Mouse (Mus musculus): ENCODE results near the gene Olfr653.

The Olfr653 gene

DNA sequence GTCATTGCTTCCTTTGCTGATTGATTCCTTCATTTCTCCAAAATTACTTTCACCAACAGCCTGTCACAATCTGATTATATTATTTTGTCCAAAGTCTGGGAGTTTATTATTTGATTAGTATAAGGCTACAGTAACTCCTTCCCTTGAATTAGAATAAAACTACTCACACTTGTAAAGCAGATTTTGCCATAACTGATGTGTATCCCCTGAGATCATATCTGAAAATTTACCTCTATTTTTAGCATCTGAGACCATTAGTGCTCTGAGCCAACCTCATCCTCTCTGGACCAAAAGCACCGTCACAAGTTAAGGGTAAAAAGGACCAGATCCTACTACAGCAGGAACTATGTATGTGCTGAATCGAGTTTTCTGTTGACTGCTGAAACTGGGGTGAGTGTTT lies at the start of gene Olfr653:
TSS of gene Olfr653 (plus strand) at position 301 of the 400 bp plus-strand sequence.
- DNase-seq (ENCODE audit: low spot score in 2 of 2): no peak

DNA sequence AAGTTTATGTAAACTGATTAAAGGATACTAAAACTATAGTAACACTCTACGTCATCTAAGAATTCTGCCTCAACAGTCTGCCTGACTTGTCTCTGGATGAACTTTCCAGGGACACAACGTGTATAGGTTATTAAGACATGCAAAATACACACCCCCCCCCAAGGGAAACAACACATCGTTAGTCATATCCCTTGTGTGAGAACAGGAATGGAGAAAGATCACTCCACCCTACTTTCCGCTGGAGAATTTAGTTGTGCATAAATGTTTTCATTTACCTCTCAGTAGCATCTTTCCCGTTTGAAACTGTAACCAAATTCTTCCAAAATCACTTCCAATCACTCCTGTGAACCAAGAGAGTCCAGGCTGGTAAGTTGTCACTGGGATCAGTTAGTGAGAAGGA lies 27.3 kb upstream of the Olfr653 start, which contains the start of gene Olfr651:
TSS of gene Olfr651 (plus strand) at position 301 of the 400 bp plus-strand sequence.
- DNase-seq (ENCODE audit: low spot score in 2 of 2): no peak

DNA sequence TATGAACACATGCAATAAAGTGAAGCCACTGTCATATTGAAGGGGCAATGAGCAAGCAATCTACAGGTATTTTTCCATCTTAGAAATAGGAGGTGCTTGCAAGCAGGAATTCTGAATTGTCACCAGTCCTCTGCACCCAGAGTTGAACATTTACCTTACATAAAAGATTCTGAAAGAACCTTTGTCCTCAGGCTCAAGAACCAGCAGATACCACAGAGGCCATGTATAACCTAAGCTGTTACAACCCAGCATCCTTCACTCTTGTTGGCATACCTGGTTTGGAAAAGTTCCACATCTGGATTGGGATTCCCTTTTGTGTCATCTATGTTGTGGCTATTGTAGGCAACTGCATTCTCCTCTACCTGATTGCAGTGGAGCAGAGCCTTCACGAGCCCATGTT lies 24.4 kb upstream of the Olfr653 start:
- DNase-seq (ENCODE audit: low spot score in 2 of 2): no peak

DNA sequence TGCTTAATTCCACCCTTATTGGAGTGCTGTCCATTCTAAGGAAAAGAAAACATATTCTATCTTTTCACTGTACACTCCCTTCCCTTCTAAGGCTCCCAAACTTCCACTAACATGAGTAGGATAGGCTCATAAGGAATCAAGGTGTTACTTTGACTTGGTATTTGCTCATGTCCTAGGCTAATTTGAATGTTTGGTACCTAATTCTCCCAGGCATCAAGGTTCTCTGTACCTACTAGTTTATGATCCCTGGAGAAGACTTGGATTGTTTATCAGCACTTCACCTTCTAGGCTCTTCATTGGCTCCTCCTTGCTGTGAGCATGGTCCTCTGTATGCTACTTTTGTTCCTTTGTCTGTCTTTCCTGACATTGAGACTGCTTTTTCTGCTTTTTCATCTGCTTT lies 16.5 kb upstream of the Olfr653 start, which contains the start of gene Olfr652:
TSS of gene Olfr652 (plus strand) at position 301 of the 400 bp plus-strand sequence.
- no peak for DNase-seq (ENCODE audit: low spot score in 2 of 2)

DNA sequence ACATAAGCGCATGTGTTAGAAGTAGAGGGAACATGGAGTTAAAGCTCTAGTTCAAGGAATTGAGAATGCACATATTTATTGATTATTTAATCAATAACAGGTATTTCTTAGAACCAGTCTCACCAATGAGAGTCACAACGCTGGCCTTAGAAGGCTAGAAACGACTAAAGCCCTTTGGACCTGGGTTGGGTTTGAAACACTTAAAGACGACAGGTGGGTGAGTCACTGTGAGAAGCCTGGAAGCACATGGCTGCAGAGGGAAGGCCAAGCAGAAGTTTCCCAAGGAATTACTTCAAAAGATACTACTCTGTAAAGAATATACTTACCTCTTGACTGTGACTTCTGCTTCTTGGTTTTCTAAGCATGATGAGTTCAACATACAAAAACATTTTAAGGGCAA lies 3.7 kb downstream of the Olfr653 start:
- no peak for DNase-seq (ENCODE audit: low spot score in 2 of 2)

DNA sequence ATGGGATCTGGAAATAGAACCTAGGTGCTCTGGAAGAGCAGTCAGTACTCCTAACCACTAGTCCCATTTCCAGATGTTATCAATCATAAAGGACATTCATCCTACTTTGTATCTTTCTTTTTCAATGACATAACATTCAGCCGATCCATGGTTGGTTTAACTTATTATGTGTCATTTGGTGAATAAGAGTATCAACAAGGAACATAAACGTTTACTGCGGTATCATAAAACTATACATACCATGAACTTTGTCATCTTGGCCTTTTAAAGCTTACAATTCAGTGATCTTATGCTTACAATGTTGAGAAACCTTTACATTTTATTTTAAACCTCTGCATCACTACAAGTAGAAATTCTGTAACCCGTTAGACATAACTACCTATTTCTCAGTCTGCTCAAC lies 4.3 kb downstream of the Olfr653 start:
- DNase-seq (ENCODE audit: low spot score in 2 of 2): no peak

DNA sequence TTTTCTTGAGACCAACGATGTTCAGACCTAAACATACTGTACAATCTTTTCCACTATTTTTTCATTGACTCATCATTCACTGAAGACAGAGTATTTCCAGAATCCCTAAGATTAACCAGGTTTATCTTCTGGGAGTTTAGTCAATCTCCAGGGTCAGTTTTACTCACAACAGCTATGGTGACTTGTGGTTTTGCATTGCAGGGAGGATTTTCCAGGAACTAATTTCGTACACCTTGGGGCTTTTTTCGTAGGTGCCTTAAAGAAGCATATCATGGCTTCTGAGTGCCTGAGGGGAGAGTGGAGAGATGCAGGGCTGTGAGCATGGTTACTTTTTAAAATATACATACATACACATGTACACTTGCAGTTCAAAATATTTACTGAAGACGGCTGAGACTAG lies 9.6 kb downstream of the Olfr653 start, which contains the start of gene Olfr654:
TSS of gene Olfr654 (plus strand) at position 301 of the 400 bp plus-strand sequence.
- no peak for DNase-seq (ENCODE audit: low spot score in 2 of 2)

DNA sequence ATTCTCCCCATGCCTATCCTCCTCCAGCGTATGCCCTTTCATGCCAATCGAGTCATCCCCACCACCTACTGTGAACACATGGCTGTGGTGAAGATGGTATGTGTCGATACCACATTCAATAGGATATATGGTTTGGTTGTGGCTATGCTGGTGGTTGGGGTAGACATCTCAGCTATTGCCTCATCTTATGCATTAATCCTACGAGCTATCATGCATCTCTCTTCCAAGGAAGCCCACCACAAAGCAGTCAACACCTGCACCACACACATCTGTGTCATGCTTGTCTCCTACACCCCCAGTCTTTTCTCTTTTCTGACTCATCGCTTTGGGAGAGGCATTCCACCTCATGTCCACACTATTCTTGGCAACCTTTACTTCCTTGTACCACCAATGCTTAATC lies 11.2 kb downstream of the Olfr653 start:
- DNase-seq (ENCODE audit: low spot score in 2 of 2): no peak

DNA sequence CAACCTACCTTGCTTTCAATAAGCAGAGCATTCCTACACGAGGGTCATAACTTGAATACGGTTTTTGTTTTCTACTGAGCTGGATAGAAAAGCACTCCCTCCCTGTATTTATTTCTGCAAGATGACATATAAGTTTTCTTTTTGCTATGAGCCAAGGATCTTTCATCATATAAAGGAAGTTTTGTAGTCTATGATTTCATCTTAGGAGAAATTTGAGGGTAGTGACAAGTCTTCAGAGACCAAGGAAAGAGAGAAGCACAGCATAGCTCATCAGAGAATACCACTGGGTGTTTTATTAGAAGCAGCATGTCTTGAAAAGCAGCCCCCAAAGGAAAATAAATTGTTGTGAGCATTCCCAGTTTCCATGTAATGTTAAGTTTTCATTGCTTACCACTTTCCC lies 24.6 kb downstream of the Olfr653 start, which contains the start of gene Olfr655:
TSS of gene Olfr655 (minus strand) at position 101 of the 400 bp plus-strand sequence.
- DNase-seq (ENCODE audit: low spot score in 2 of 2): no peak

DNA sequence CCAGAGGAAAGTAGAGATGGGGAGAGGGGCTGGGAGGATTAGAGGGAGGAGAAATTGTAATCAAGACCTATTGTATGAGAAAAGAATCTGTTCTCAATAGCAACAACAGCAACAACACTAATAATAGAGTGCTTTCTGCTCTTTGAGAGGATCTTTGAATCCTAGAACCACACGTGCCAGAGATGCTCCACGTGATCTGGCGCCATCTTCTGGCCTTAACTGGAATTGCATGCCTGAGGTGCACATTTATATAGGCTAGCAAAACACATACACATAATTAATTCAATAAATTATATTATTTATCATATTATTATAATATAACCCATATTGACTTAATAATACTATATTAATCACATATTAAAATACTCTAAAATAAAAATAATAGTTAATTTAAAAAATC lies 26.1 kb downstream of the Olfr653 start:
- DNase-seq (ENCODE audit: low spot score in 2 of 2): no peak

DNA sequence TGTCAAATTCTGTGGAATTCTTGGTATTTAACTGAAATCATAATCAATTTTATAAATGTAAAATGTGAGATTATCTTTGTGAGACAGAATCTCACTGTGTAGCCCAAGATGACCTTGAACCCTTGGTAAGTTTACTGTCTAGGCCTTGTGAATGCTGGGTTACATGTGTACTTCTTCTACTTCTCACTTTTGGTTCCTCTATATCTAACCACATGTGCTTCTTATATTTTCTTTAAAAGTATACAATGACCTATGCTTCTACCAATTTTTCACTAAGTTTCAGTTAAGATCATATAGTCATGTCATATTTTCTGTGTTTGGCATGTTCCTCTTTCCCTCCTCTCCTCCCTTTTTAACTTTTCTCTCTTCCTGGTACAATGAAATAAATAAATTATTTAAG lies 27.6 kb downstream of the Olfr653 start:
- DNase-seq (ENCODE audit: low spot score in 2 of 2): no peak

DNA sequence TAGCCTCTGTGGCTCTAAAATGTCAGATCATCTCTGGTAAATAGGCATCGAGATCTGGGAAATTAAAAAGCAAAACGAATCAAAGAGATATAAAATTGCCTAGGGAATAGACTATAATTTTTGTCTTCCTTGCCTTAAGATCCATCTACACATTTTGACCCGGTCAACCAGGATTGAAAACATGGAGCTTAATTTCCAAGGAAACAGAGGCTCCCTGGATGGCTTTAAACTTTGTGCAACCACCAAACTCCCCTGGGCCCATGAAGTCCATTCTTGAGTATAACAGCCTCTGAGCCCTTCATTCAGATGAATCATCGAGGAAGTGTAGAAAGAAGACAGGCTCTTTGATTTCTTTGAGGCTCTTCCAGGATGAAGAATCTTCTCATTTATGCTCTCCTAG lies 36.5 kb downstream of the Olfr653 start, which contains the start of gene Olfr656:
TSS of gene Olfr656 (plus strand) at position 301 of the 400 bp plus-strand sequence.
- DNase-seq (ENCODE audit: low spot score in 2 of 2): no peak

DNA sequence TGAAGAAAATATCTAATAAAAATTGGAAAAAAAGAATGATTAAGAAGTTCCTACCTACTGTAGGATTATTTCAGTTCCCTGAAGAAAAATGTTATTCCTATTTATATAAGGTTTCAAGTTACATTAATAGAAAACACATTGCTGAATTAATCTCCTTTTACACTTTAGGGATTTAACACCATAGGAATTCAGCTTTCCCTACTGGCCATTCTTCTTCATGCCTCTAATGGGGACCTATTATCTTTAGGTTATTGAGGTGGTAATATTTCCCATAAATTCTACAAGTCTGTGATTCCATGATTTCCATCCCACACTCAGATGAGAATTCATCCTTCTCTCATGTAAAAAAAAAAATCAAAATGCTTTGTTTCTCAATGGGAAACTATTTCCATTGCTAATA lies 47.4 kb downstream of the Olfr653 start, which contains the start of gene Olfr657:
TSS of gene Olfr657 (plus strand) at position 301 of the 400 bp plus-strand sequence.
- DNase-seq (ENCODE audit: low spot score in 2 of 2): no peak

Data from frontal cortex, postnatal 36 days (tissue).